Mouse (Mus musculus) forebrain, embryonic 11.5 days (tissue): ENCODE measurements around the gene Rpp25. TPM values are rescaled to one million over a fixed set of nuclear protein-coding genes. Genes with fewer than 3 reads are reported as not detected.

Experiments used
- ATAC-seq: fragments of 200-750 bp; cut with Nextera tagmentation; replicated peaks from 2 replicates; pipeline ENCODE4 v1.8.0; 2017; ENCODE audit warnings: moderate TSS enrichment; ENCODE audit not compliant: low FRiP score
- DNase-seq: peaks from one replicate; pipeline ENCODE4 v3.0.0-alpha.2; 2017; ENCODE audit warnings: low spot score
- H3K27ac ChIP-seq: fragments of 300-500 bp; sonication (generic); 2 replicates; pipeline ENCODE4 v1.5.1; 2014; ENCODE audit warnings: low read depth, low read length
- H3K27me3 ChIP-seq: fragments of 300-500 bp; sonication (generic); 2 replicates; pipeline ENCODE4 v1.6.1; 2014; ENCODE audit warnings: mild to moderate bottlenecking, low read length, mixed read lengths; ENCODE audit not compliant: control insufficient read depth, insufficient read depth
- H3K36me3 ChIP-seq: fragments of 300-500 bp; sonication (generic); 2 replicates; pipeline ENCODE4 v1.6.1; 2014; ENCODE audit warnings: mild to moderate bottlenecking, low read length, moderate library complexity, mixed read lengths; ENCODE audit not compliant: control insufficient read depth, insufficient read depth
- H3K4me1 ChIP-seq: fragments of 300-500 bp; sonication (generic); replicated peaks from 2 replicates; pipeline ENCODE4 v1.6.1; 2014; ENCODE audit warnings: low read length, mixed read lengths; ENCODE audit not compliant: control insufficient read depth, insufficient read depth
- H3K4me2 ChIP-seq: fragments of 300-500 bp; sonication (generic); 2 replicates; pipeline ENCODE4 v1.6.1; 2014; ENCODE audit warnings: low read depth, mild to moderate bottlenecking, low read length, moderate library complexity, mixed read lengths; ENCODE audit not compliant: severe bottlenecking
- H3K4me3 ChIP-seq: fragments of 300-500 bp; sonication (generic); 2 replicates; pipeline ENCODE4 v1.5.1; 2014; ENCODE audit warnings: low read depth, low read length
- H3K9ac ChIP-seq: fragments of 300-500 bp; sonication (generic); 2 replicates; pipeline ENCODE4 v1.6.1; 2014; ENCODE audit warnings: low read length
- H3K9me3 ChIP-seq: fragments of 300-500 bp; sonication (generic); 2 replicates; pipeline ENCODE4 v1.6.1; 2016; ENCODE audit warnings: low read length, mixed read lengths; ENCODE audit not compliant: control insufficient read depth
- WGBS: fragments of 180-500 bp; shearing (Covaris S2); extraction: QIAGEN DNeasy Blood & Tissue Kit; methylation state at CpG from one replicate; pipeline ENCODE4 v1.1.7; 2014; 5-methylcytosine and 5-hydroxymethylcytosine counted together
- polyA plus RNA-seq: library from polyadenylated mRNA; unstranded; fragments of >200 nt; fragmentation: Nextera tagmentation; extraction: Ambion mirVana; gene quantifications from 2 replicates; pipeline ENCODE4 v1.2.1, GENCODE M21; 2014

Gene Rpp25
- polyA plus RNA-seq, 1 experiment from 2014 or later, result 1.5 TPM

DNA sequence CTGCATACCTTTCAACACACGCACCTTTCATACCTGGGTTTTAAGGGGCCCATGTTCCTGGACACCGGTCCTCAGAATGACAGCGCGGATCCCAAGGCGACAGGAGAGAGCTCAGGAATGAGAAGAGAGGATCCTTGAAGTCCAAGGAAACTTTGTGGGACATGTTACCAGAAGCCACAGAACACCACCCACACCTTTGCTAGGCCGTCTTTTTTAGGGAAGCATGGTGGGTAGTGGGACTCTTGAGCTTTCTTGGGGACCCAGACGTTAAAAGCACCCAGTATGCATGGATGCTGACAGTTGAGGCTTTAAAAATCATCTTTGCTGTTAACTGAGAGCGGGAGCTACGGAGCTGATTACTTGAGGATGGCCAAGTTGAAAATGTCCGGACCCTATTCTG lies 1.1 kb downstream of the Rpp25 start:
- ATAC-seq, result no peak
- Histone ChIP-seq H3K4me3 (peak overlapping the region; percentile 33; the same call in 1 of the 2 replicates), H3K4me1 (peaks cover 34% of the 10 kb centered on the region), H3K4me2 (no peak overlapping the region), H3K36me3 (no peaks in the 10 kb centered on the region), H3K27ac (no peak overlapping the region), H3K9me3 (no peaks in the 10 kb centered on the region), H3K9ac (no peak overlapping the region), H3K27me3 (peaks cover 65% of the 10 kb centered on the region)
- no peak for DNase-seq
- WGBS, result 44% methylated on average over 10 of the region's 10 CpGs

- peak; percentile 28; the same call in 1 of the 2 replicates for ATAC-seq
- DNase-seq, result peak; percentile 66
- Histone ChIP-seq H3K4me2 (no peak overlapping the region), H3K9me3 (no peaks in the 10 kb centered on the region), H3K4me1 (peaks cover 34% of the 10 kb centered on the region), H3K4me3 (no peak overlapping the region), H3K36me3 (no peaks in the 10 kb centered on the region), H3K27me3 (peaks cover 57% of the 10 kb centered on the region), H3K27ac (no peak overlapping the region), H3K9ac (no peak overlapping the region)
- 7% methylated on average over 8 of the region's 8 CpGs for WGBS
Measured at GRCm38 (mm10) chr9:57505700-57506099, 1.9 kb downstream of the Rpp25 start.

DNA sequence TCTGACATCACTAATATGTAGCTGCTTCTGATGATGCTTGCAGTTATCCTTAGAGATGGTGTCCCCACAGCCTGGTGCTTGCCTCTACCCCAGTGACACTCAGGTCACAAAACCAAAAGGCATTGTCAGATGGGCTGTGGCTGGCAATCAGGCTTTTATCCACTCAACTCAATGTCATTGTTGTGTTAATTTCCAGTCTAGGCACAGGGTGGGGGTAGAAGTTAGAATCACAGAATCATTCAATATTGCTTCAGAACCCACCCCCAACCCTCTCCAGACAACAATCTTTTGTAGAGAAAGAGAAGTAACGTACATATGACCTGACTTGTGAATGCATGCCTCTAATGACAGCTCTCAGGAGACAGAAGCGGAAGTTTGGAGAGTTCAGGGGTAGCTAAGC lies 6.8 kb downstream of the Rpp25 start:
- no peak overlapping the region for H3K4me2 ChIP-seq
- H3K4me3 ChIP-seq, result no peak overlapping the region
- H3K9ac ChIP-seq, result no peak overlapping the region
- no peaks in the 10 kb centered on the region for H3K36me3 ChIP-seq
- DNase-seq (no peak), ATAC-seq (no peak)
- 78% methylated on average over 2 of the region's 2 CpGs for WGBS
- no peak overlapping the region for H3K27ac ChIP-seq
- H3K9me3 ChIP-seq, result no peaks in the 10 kb centered on the region
- peaks cover 3% of the 10 kb centered on the region; the same call in 1 of the 2 replicates for H3K4me1 ChIP-seq
- H3K27me3 ChIP-seq, result peaks cover 10% of the 10 kb centered on the region

DNA sequence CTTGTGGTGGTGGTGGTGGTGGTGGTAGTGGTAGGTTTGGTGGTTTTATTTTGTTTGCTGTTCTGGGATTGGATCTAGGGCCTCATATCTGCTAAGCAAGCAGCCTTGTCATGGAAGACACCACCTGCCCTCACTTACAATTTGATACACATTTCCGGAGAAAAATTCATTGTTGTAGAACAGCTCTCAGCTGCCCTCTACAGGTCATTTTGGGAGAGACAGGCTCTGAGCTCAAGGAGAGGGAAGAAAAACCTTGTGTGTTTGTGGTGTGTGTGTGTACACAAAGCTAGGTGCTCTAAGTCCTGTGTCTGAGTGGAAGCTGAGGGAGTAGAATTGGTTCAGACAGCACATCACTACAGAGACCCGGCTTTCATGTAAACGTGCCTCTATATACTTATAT lies 13.3 kb downstream of the Rpp25 start:
- Histone ChIP-seq H3K27me3 (no peaks in the 10 kb centered on the region), H3K4me2 (no peak overlapping the region), H3K27ac (no peak overlapping the region), H3K4me1 (peaks cover under 1% of the 10 kb centered on the region; the same call in 1 of the 2 replicates), H3K36me3 (no peaks in the 10 kb centered on the region), H3K9me3 (no peaks in the 10 kb centered on the region), H3K9ac (no peak overlapping the region), H3K4me3 (no peak overlapping the region)
- 8% methylated on average over 3 of the region's 3 CpGs for whole genome bisulfite sequencing
- ATAC-seq (no peak), DNase-seq (peak; percentile 80)

DNA sequence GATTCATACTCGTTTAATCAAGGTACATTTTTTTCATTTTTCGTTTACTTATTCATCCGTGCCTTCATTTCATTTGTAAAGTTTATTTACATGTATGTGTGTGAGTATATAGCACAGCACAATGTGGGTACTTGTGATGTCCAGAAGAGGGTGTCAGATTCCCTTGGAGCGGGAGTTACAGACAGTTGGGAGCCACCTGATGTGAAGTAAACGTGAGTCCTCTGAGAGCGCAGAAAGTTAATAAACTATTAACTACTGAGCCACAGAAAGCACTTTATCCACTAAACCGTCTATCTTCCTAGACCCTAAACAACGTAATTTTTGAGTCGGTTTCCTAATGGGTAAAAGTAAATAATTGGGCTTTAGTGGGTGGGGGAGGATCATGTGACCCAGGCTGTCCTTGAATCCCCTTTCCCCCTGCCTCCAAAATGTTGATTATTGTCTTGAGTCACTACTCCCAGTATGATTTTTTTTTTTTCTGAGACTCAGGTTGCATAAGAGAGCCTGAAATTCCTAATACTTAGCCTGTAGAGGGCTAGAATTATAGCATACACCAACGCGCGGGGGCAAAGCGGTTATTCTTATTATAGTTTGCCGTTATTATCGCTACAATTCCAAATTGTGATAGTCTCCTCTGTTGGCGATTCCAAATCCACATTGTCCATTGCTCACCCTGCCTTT lies 16.7 kb downstream of the Rpp25 start:
- 25% methylated on average over 16 of the region's 16 CpGs for WGBS
- peak; percentile 45; the same call in 1 of the 2 replicates for ATAC-seq

GRCm38 (mm10) chr9:57521056-57521911 lies 17.5 kb downstream of the Rpp25 start, which contains the start of gene Cox5a:
Gene Cox5a, plus strand, starts transcription at chr9:57521274.
- ATAC-seq (peak; percentile 97), DNase-seq (peak; percentile 94)
- H3K27ac ChIP-seq, result peak within 1 kb of the TSS; percentile 82
- no peaks in the 10 kb centered on the region for H3K9me3 ChIP-seq
- H3K4me1 ChIP-seq, result peaks cover 4% of the 10 kb centered on the region; the same call in 1 of the 2 replicates
- H3K36me3 ChIP-seq, result no peaks in the 10 kb centered on the region
- H3K4me3 ChIP-seq, result peak within 1 kb of the TSS; percentile 92
- H3K27me3 ChIP-seq, result no peaks in the 10 kb centered on the region
- peak within 1 kb of the TSS; percentile 97 for H3K9ac ChIP-seq
- peak within 1 kb of the TSS; percentile 79 for H3K4me2 ChIP-seq
- under 1% methylated on average over 91 of the region's 95 CpGs for WGBS

More for the DNA sequence above, 16.7 kb downstream of the Rpp25 start:
- Histone ChIP-seq H3K4me1 (peaks cover 4% of the 10 kb centered on the region; the same call in 1 of the 2 replicates), H3K9ac (peak overlapping the region; percentile 97), H3K4me2 (peak overlapping the region; percentile 79), H3K36me3 (no peaks in the 10 kb centered on the region), H3K4me3 (peak overlapping the region; percentile 92), H3K27me3 (no peaks in the 10 kb centered on the region), H3K27ac (no peak overlapping the region), H3K9me3 (no peaks in the 10 kb centered on the region)
- no peak for DNase-seq

DNA sequence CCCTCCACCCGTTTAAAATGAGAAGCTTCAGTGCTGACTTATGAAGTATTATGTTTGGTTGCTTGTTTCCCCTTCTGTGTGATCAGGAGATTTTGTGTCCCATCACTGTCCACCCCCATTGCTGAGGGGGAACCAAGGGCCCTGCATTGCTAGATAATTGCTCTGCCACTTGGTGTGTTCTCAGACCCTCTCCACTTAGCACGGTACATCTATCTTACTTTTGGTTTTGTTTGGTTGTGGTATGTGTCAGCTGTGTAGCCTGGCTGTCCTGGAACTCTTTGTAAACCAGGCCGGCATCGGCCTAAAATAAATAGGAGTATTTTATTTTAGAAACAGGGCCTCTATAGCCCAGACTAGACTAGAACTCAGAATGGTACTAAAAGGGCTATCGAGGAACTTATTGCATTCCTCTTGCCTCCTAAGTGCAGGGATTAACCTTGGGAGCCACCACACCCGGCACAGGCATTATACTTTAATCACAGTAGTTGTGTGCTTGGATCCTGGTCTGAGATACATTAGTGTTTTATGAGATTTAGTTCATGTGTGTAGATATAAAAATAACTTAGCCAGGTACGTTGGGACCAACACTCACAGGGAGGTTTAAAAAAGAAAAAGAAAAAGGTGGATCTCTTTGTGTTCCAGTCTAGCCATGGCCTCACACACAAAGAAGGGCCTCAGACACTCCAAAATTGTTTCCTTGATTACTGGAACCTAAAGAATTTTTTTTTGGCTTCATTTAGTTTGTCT lies 18.5 kb downstream of the Rpp25 start:
- Histone ChIP-seq H3K4me2 (peak overlapping the region; percentile 79), H3K27ac (no peak overlapping the region), H3K9me3 (no peaks in the 10 kb centered on the region), H3K36me3 (no peaks in the 10 kb centered on the region), H3K4me3 (peak overlapping the region; percentile 92), H3K9ac (peak overlapping the region; percentile 97), H3K4me1 (peaks cover 4% of the 10 kb centered on the region; the same call in 1 of the 2 replicates), H3K27me3 (no peaks in the 10 kb centered on the region)
- DNase-seq (no peak), ATAC-seq (no peak)
- WGBS, result 43% methylated on average over 7 of the region's 7 CpGs

- no peaks in the 10 kb centered on the region for H3K27me3 ChIP-seq
- no peak overlapping the region for H3K9ac ChIP-seq
- no peaks in the 10 kb centered on the region for H3K9me3 ChIP-seq
- 85% methylated on average over 4 of the region's 4 CpGs for WGBS
- H3K4me3 ChIP-seq, result no peak overlapping the region; the same call in 1 of the 2 replicates
- H3K4me1 ChIP-seq, result peaks cover 4% of the 10 kb centered on the region; the same call in 1 of the 2 replicates
- H3K4me2 ChIP-seq, result no peak overlapping the region; the same call in 1 of the 2 replicates
- DNase-seq (no peak), ATAC-seq (no peak)
- no peak overlapping the region for H3K27ac ChIP-seq
- no peaks in the 10 kb centered on the region for H3K36me3 ChIP-seq
Measured at GRCm38 (mm10) chr9:57522861-57523246, 19.0 kb downstream of the Rpp25 start.
